In genomic region chr6:61687002-61687401, GRCm38 (mm10) we compare ENCODE assay signal across 9 mouse cellular contexts.
DNase-seq lines count a peak whose midpoint lies in the region; ATAC-seq and TF ChIP-seq lines count a peak whose summit lies in the region.
"Had no signal": no experiment of that assay in that cellular context is flagged by ENCODE, and none has a peak within 500 bp of the region (broad histone marks: within the 10 kb centered on the region; RNA-seq: fewer than 3 reads in every experiment).

No protein-coding gene starts in this region.

- DNase-seq in gastrocnemius, adult 2 months = no peak
- DNase-seq in gastrocnemius, adult 8-10 months (ENCODE audit: low spot score in 2 of 2) = no peak
- no peak for DNase-seq in lung, postnatal 0 days (ENCODE audit: low spot score)
- no peak for DNase-seq in lung, adult 2 months
- peak; percentile 69 for DNase-seq in ZHBTc4 (ENCODE audit: low read depth, low spot score)
- peak; percentile 26 for DNase-seq in lung, postnatal 36 days
- DNase-seq in MN1 (ENCODE audit: low spot score) = no peak

- peak; percentile 39 for TF ChIP-seq CTCF in gastrocnemius, adult 2 months (IDR thresholded peaks at IDR 0.05)
- peak; percentile 57 for TF ChIP-seq CTCF in lung, postnatal 0 days (IDR thresholded peaks at IDR 0.05)
- no peak for TF ChIP-seq CTCF in lung, adult 2 months (IDR thresholded peaks at IDR 0.05; ENCODE audit: insufficient read depth, low read length)

- no peak overlapping the region for H3K4me3 ChIP-seq in gastrocnemius, adult 2 months
- H3K4me3 ChIP-seq in lung, postnatal 0 days (ENCODE audit: low read depth, low read length) = no peak overlapping the region
- H3K4me3 ChIP-seq in lung, adult 2 months (replicated peaks; ENCODE audit: extremely low read depth, low read depth, low read length) = no peak overlapping the region
- H3K4me3 ChIP-seq: limb, embryonic 12.5 days had no signal

- intact Hi-C loops in gastrocnemius, adult 2 months (cut with DNase I) = no loop called here

- H3K9ac ChIP-seq in lung, postnatal 0 days (replicated peaks; ENCODE audit: low read depth) = no peak overlapping the region
- H3K9ac ChIP-seq: limb, embryonic 12.5 days had no signal

- H3K9me3 ChIP-seq in lung, postnatal 0 days (ENCODE audit: low read length) = no peaks in the 10 kb centered on the region
- H3K9me3 ChIP-seq: limb, embryonic 12.5 days had no signal

- H3K4me2 ChIP-seq in lung, postnatal 0 days (replicated peaks; ENCODE audit: low read depth, low read length) = no peak overlapping the region
- H3K4me2 ChIP-seq: limb, embryonic 12.5 days had no signal

- WGBS in lung, postnatal 0 days = 39% methylated on average over 2 of the region's 2 CpGs
- WGBS in lung, adult 2 months = 39% methylated on average over 2 of the region's 2 CpGs

- TF ChIP-seq EP300 in lung, postnatal 0 days (IDR thresholded peaks at IDR 0.05) = no peak

- no peaks in the 10 kb centered on the region for H3K27me3 ChIP-seq in lung, postnatal 0 days (replicated peaks; ENCODE audit: insufficient read depth, low read length)
- H3K27me3 ChIP-seq: limb, embryonic 12.5 days had no signal

- TF ChIP-seq POLR2A in lung, adult 2 months (IDR thresholded peaks at IDR 0.05; ENCODE audit: borderline replicate concordance, extremely low read depth, low read depth, low read length) = no peak

- no peak overlapping the region for H3K27ac ChIP-seq in gastrocnemius, adult 2 months
- H3K27ac ChIP-seq in lung, postnatal 0 days (ENCODE audit: low read length) = no peak overlapping the region
- H3K27ac ChIP-seq: limb, embryonic 12.5 days had no signal

- no peak for ATAC-seq in lung, postnatal 0 days
- no peak for ATAC-seq in inflammation-experienced regulatory T-cells, adult 6 months

- H3K36me3 ChIP-seq in lung, postnatal 0 days (ENCODE audit: insufficient read depth, low read length) = no peaks in the 10 kb centered on the region
- H3K36me3 ChIP-seq: limb, embryonic 12.5 days had no signal

- H3K4me1 ChIP-seq in lung, postnatal 0 days (ENCODE audit: insufficient read depth, low read depth, low read length) = no peaks in the 10 kb centered on the region
- no peaks in the 10 kb centered on the region for H3K4me1 ChIP-seq in lung, adult 2 months (ENCODE audit: control insufficient read depth, insufficient read depth, low read length)
- H3K4me1 ChIP-seq: limb, embryonic 12.5 days had no signal

Comparison
In these comparisons a context has a peak if more than half of its experiments do, and no peak if none do; other contexts are left out.
1. DNase-seq: peak in ZHBTc4 (single experiment) and lung, postnatal 36 days (single experiment); none in gastrocnemius, adult 2 months (single experiment), gastrocnemius, adult 8-10 months (0 of 2), lung, postnatal 0 days (single experiment), lung, adult 2 months (single experiment) and MN1 (single experiment).